Mouse (Mus musculus): ENCODE measurements around the gene Gabarapl2. TPM values are rescaled to one million over a fixed set of nuclear protein-coding genes. Genes with fewer than 3 reads are reported as not detected.
A peak's percentile ranks its signal among the peaks of the same experiment; 100 is the strongest.

Gene Gabarapl2
- 100 to 1,000 TPM; 196 to 239 TPM for total RNA-seq (2021)

DNA sequence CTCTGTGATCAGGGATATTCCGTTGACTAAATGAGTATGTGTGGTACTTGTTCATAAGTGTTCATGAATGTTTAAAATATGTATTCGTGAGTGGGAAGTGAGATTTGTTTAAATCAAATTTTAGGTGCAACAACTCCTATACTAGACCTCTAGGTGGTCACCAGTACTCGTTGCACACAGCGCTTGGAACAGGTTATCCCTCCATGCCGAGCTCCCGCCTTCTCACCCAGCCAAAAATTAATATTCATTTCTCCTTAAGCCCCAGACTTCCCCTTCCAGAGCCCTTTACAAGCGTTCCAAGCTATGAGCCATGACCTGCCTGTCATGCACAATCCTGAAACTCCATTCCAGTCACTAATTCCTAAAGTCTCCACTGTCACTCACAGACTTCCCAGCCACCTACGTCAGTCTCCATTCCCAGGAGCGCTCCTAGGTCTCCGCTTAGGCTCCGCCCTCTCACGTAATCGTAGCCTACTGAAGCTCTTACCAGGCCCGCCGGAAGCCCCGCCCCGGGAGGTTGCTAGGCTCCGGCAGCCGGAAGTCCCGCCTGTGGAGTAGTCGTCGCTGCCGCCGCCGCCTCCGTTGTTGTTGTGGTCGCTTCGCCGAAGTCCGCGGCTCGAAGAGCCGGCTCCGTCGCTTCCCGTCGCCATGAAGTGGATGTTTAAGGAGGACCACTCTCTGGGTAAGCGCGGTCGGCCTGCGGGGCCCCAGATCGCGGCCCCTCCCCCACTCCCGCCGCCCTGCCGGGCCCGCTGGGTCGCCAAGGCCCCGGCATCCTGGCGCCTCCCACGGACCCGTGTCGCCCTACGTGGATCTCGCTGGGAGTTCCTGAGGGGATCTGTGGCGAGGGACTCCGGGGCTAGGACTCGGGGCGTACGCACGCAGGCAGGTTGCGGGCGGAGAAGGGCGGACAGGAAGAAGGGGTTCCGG, at the start of gene Gabarapl2:
Gene Gabarapl2 (plus strand): TSS at position 533 of the 930 bp plus-strand sequence.
- peak; percentile 90 to 91 for DNase-seq (ENCODE audit: extremely low spot score in 1 of 2, low spot score in 1 of 2)

DNA sequence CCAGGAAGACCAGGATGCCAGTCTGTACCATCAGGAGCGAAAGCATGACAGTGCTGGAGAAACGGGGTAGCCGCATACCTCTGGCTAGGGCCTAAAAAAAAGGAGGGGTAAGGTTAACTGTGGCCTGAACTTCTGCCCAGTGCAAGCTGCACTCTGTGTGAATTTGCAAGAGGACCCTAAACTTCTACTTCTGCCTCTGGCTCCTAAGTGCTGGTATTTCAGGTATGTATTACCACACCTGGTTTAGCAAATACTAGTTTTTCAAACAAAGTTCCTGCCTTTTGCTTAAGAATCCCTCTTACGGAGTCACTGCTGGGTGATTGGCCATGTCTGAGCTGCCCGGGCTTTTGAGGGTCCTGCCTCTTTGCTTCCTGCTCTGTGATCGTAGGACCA, 49.6 kb upstream of the Gabarapl2 start:
- DNase-seq (ENCODE audit: extremely low spot score in 1 of 2, low spot score in 1 of 2): no peak

DNA sequence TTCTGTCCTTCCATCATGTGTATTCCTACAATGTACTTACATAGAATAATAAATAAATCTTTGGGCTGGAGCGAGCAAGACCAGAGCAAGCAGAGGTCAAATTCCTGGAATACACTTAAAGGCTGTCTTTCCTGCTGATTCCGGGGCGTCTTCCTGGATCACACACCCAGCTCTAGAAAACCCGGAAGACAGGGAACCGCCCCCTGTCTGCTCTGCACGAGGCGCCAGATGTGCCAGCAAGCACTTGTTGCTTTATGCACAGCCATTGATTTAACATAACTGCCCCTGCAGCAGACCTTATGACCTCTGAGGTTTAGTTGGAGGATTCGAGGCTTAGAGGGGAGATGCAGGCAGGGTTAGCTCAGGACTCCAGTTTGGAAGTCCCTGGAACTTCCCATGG, 48.5 kb upstream of the Gabarapl2 start:
- no peak for DNase-seq (ENCODE audit: extremely low spot score in 1 of 2, low spot score in 1 of 2)

DNA sequence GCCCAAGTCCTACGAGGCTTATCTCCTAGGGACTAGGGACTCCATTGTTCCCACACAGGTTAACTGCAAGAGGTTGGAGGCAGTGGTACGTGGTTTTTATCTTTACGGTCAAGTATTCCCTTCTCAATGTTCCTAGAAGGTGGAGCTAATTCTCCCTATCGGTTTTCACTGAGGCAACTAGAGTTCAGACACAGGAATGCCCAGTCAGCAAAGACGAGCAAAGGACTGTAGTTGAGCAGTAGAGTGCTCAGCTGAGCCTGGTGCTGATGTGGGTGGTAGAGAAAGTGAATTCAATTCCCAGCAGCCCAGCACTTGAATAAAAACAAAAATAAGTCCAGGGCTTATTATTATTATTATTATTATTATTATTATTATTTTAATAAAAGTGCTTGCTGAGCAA, 47.9 kb upstream of the Gabarapl2 start:
- no peak for DNase-seq (ENCODE audit: extremely low spot score in 1 of 2, low spot score in 1 of 2)

DNA sequence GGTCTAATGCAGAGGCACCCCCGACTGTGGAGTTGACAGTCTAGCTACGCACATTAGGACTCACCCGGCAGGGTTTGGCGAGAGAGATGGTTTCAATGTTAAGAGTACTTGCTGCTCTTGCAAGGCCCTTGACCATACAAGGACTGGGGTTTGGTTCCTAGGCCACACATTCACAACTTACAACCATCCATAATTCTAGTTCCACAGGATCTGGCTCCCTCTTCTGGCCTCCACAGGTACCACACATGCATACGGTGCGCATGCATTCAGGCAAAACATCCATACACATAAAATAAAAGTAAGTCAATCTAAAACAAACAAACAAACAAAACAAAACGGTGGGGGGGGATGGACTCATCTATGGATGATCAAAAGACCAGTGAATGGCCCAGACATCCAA, 45.5 kb upstream of the Gabarapl2 start:
- no peak for DNase-seq (ENCODE audit: extremely low spot score in 1 of 2, low spot score in 1 of 2)

DNA sequence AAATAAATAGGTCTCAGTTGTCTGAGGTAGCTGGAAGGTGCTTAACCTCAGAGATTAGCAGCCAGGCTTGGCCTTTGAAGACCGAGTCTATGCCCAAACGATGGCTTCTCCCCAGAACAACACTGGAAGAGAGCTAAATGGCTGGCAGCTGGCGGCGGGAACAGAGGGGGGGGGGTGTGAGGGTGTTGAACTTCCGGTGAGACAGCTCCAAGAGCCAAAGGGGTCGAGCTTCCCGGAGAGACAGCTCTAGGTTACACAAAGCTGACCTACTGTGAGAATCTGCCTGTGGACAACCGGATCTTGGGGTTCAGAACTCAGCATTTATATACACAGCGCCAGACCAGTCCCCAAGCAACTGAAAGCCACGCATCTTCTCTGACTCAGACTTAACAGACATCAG, 41.9 kb upstream of the Gabarapl2 start:
- DNase-seq (ENCODE audit: extremely low spot score in 1 of 2, low spot score in 1 of 2): no peak

DNA sequence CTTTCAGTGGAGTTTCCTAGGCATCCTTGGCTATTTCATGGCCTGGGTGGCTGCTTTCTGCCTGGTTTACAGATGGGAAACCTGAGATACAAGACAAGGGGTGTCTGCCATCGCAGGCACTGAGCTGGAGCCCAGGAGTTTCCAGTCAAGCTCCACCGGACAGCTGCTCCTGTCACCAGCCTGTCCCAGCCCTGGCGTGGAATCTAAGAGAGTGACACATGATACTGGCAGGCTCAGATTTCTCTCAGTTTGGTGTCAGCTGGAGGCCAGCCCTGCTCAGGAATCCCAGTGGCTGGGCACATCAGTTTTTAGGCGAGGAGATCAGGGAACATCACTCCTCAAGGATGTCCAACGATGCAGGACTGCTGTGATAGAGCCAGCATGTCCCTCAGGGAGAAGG, 38.4 kb upstream of the Gabarapl2 start:
- no peak for DNase-seq (ENCODE audit: extremely low spot score in 1 of 2, low spot score in 1 of 2)

DNA sequence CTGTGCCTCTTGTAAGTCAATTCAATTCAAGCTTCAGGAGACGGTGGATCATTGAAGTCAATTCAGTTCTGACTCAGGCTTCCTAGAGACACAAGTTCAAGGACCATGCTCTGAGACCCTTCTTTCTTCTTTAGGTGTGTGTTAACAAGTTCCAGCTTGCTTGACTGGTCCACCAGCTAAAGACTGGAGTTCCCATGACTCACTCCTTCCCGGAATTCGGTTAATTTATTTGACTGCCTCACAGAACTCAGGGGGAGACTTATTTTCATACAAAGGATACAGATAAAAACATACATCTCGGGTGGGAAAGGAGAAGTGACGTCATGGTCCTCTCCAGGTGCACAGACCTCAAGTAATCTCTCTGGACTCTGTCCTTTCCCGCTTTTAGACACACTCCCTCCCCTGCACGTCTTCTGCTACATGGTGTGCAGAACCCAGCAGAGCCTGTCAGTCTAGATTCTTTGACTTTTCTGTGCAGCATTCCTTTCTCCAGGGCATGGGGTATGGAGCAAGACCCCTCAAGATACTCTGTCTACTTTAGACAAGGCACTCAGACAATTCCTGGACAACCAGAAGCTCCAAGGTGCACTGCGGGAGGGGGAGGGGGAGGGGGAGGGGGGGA, 34.9 kb upstream of the Gabarapl2 start:
- DNase-seq (ENCODE audit: extremely low spot score in 1 of 2, low spot score in 1 of 2): no peak

DNA sequence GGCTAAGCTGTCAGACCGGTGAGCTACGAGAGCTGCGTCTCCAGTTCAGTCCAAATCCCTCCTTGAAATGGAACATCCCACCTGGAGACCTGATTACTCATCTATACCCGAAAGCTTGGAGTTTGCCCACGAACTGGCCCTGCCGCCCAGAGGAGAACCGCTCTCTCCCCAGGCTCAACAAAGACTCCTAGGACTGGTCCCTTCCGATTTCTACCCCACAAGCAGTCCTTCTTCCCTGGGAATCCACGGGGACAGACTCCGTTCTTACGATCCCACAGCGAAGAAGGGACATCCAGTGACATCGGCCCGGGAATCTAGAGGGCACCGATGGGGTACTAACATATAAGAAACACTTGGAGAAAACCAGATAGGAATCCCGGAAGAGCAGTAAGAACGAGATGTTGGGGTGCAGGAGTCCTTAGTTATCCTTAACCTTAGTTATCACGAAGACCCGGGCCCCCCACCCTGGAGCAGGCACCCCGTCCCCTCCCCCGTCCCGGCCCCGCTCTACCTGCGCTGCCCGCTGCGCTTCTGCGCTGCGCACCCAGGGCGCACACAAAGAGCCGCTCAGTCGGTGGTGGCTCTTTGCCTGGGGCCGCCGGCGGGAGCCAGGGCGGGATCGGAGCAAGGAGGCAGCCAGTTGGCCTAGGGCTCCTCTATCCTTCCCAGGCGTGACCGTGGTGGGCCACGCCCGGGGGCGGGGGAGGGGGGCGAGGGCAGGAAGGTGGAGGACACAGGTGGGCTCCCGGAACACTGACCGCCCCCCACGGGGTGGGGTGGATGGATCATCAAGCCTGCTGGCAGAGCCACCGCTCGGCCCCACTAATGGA, 30.7 kb upstream of the Gabarapl2 start, which contains the start of gene Chst5:
Gene Chst5 (minus strand): TSS at position 827 of the 830 bp plus-strand sequence.
- DNase-seq (ENCODE audit: extremely low spot score in 1 of 2, low spot score in 1 of 2): no peak

DNA sequence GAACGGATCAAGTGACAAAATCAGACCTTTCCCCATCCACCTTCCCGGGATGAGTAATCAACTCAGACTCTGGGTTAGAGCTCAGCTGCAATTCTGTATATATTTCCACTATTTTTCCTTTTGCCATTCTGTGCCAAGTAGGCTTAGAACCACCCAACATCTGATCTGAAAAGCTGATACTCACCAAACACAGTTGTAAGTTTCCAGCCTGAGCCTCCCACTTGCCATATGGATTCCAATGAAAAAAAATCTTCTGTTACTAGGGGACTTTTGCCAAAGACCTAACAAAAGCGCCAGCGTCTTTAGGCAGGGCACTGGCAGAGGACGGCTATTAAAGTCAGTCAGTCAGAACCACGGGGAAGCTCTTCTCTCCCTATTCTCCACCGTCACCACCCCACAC, 28.9 kb upstream of the Gabarapl2 start:
- DNase-seq (ENCODE audit: extremely low spot score in 1 of 2, low spot score in 1 of 2): no peak

DNA sequence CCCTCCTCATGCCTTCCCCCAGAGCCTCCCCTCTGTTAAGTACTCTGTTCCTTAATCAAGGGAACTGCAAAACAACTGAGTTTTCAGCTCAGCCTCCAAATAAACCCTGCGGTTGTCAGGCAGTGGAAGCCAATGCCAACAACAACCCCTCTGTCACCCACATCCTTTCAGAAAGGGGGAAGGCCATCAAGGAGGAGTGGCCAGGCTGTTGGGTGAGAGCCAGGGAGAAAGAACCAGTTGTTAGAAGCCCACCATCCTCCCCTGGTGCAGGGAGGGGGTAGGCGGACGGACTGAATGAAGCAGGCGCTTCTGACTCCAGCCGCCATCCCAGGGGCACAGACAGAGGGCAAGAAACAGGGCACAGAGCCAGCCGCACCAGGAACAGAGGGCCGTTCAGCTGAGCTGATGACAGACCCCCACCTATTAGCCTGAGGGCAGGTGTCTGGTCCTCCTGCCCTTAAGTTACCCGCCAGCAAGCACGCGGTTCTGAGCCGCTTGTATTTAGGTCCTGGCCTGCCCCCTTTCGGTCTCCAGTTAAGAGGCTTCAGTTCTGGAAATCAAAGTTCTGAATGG, 27.6 kb upstream of the Gabarapl2 start:
- no peak for DNase-seq (ENCODE audit: extremely low spot score in 1 of 2, low spot score in 1 of 2)

DNA sequence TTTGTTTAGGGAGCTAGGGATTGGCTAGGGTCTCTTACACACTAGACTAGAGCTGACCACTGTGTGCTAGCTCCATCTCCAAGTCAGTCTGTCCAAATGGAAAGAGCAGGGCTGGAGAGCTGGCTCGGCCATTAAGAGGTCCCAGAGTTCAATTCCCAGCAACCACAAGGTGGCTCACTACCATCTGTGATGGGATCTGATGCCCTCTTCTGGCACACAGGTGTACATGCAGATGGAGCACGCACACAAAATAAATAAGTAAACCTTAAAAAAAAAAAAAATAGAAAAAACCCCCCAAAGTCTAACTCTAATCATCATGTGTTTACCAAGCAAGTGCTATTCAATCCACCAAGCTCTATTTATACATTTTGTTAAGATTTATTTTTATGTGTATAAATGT, 20.8 kb upstream of the Gabarapl2 start:
- DNase-seq (ENCODE audit: extremely low spot score in 1 of 2, low spot score in 1 of 2): no peak

DNA sequence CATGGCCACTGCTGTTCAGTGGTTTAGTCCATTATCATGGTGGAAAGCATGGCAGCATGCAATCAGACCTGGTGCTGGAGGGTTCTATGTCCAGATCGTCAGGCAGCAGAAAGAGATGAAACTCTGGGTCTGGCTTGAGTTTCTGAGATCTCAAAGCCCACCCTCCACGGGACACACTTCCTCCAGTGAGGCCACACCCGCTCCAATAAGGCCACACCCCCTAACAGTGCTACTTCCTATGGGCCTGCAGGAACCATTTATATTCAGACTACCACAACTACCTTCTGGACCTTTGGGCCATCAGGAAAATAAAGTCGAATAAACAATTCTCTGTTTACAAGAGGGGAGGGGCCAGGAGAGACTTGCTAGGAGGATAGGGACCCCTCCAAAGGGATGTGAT, 19.5 kb upstream of the Gabarapl2 start:
- no peak for DNase-seq (ENCODE audit: extremely low spot score in 1 of 2, low spot score in 1 of 2)

DNA sequence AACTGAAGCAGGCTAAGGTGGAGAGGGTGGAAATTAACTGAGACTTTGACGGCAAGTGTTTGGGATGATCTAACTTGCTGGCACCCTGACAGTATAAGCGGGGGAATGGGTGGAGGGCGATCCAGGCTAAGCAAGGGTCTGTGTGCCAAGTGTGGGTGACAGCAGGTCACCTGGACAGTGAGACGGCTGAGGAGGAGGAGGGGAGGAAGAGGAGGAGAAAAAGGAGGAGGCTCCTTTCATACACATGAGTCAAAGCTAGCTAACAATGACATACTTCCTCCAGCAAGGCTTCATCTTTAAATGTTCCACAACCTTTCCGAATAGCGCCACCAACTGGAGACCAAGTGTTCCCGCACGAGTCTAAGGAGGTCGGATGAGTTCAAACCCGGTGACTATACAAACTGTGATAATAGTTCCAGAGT, 17.1 kb upstream of the Gabarapl2 start:
- DNase-seq (ENCODE audit: extremely low spot score in 1 of 2, low spot score in 1 of 2): peak in 1 of 2 experiments; percentile 51

DNA sequence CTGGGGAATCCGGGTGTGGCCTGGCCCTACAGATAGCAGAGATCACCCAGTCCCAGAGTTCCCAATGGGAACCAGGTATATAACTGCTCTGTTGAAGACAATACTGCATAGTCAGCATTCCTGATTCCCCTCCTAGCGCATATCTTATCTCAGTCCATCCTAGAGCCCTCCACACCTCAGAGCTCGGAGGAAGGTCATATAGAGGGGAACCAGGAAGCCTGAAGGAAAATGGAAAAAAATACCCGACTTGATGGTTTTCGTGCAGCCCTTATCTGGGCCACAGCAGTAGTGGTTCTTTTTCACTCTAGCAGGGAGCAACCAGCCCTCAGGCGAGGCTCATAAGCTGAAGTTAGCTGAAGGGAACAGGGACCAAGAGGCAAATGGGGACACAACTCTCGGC, 15.5 kb upstream of the Gabarapl2 start:
- no peak for DNase-seq (ENCODE audit: extremely low spot score in 1 of 2, low spot score in 1 of 2)

DNA sequence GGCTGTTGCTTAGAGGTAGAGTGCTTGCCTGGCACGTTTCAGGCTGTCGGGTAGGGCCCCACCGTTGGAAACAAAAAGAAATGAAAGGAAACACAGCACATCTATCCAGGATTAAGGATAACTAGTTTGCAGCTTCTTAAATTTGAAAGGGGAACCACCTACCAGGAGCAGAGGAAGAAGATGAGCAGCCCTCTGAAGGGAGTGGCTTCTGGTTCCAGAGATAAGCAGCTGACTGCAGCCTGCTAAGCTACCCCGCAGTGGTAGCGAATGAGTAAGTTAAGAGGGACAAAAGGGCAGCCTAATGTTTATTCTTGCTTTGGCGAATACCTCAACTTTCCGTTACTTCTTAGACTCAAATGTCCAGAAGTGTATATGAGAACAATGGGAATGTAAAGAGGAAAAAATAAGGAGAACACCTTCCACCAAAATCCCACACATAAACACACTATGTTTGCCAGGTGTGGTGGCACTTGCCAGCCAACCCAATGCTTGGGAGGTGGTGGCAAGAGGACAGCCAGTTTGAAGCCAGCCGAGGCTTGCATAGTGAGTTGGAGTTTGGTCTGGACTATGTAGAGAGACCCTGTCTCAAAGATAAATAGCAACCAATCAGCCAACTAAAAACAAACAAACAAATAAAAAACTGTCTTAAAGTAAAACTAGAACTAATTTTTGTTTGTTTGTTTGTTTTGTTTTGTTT, 10.7 kb upstream of the Gabarapl2 start:
- no peak for DNase-seq (ENCODE audit: extremely low spot score in 1 of 2, low spot score in 1 of 2)

DNA sequence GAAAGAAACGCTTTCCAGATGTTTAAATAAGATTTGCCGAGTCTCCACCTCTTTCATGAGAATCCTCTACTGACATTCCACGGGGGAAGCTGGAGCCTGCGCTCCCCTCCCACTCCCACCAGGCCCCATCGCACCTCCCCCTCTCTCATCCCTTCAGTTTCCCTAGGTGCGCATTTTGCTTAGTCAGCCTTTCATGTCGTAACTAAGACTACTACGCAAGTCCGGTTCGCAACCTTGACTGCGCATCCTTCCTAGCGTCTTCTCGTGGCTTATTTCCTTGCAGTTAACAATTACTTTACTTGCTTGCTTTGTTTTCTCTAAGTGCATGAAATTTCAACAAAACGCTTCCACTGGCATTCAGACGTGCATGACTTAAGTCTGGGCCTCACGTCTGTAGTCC, 8.8 kb upstream of the Gabarapl2 start:
- no peak for DNase-seq (ENCODE audit: extremely low spot score in 1 of 2, low spot score in 1 of 2)

DNA sequence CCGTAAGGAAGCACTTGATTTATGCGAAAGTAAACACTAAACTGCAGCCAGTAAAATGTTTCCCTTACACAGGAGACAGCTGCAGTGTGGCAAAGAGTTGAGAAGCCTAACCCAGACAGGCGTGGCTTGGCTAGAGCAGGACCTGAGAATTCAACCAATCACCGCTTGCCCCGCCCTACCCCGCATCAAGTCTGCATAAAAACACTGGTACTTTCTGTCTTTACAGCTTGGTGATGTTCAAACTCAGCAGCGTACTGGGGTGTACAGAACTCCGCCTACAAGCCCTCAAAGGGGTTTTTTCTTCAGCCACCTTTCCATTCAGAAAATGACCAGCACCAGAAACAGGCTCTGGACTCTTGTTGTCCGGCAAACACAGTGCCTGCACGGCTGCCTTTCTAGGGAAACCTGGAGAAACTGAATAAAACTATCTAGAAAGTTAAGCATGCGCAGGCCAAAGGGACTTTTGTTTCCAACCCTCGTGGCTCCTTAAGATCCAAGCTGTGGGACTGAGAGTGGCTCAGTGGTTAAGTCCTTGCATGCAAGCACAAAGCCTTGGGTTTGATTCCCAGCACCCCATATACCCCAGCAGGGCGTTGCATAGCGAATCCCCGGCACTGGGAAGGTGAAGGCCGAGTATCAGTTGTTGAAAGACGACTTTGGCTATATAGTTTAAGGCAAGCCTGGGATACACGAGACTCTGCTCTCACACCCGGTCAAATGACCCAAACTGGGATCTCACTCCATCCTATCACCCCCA, 7.7 kb upstream of the Gabarapl2 start:
- no peak for DNase-seq (ENCODE audit: extremely low spot score in 1 of 2, low spot score in 1 of 2)

DNA sequence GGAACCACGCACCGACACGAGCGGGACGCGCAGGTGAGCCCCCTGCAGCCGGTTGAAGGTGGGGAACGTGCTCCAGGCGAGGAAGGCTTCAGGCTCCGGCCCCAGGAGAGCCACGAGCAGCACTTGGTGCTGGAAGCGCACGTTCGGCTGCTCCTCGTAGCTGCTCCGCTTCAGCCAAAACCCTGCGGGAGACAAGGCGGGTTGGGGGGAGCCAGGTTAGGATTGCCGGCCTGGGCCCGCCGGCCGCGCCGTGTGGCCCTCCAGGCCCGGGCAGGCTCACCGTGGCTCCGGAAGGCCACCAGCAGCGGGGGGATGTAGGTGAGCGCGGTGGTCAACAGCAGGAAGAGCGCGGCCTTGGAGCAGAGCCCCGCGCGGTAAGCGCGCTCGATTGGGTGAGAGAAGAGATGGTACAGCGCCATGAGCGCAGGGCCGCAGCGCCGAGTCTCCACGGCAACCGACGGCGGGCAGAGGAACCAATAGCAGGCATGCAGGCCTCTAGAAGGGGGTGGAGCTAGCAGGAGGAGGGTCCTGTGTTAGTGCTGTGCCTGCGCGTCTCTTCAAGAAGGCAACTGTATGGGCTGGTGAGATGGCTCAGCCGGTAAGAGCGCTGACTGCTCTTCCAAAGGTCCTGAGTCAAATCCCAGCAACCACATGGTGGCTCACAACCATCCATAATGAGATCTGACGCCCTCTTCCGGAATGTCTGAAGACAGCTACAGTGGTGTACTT, 7.0 kb upstream of the Gabarapl2 start, which contains the start of gene Tmem231:
Gene Tmem231 (minus strand): TSS at position 534 of the 729 bp plus-strand sequence.
- DNase-seq (ENCODE audit: extremely low spot score in 1 of 2, low spot score in 1 of 2): peak; percentile 73 to 78
